Mouse (Mus musculus) heart, adult 9 months (tissue): ENCODE measurements around the gene Pdia6.

Experiments
- DNase-seq, 2 experiments: peaks; one replicate each; pipeline ENCODE4 v3.0.0; 2022; ENCODE audit warnings: low spot score in 2 of 2

The Pdia6 gene

GRCm38 (mm10) chr12:17265971-17266672, at the start of gene Pdia6:
Gene Pdia6 (plus strand): TSS chr12:17266545.
- DNase-seq, result peak; percentile 91

- no peak for DNase-seq
Observed at GRCm38 (mm10) chr12:17218390-17218789, 48.0 kb upstream of the Pdia6 start.

GRCm38 (mm10) chr12:17219107-17219506, 47.2 kb upstream of the Pdia6 start:
- no peak for DNase-seq

- no peak for DNase-seq
Observed at GRCm38 (mm10) chr12:17220631-17221030, 45.7 kb upstream of the Pdia6 start.

GRCm38 (mm10) chr12:17221891-17222428, 44.4 kb upstream of the Pdia6 start:
- DNase-seq, result no peak

GRCm38 (mm10) chr12:17223050-17223449, 43.3 kb upstream of the Pdia6 start:
- DNase-seq, result no peak

GRCm38 (mm10) chr12:17225012-17225411, 41.3 kb upstream of the Pdia6 start:
- DNase-seq, result no peak

- DNase-seq, result no peak
Observed at GRCm38 (mm10) chr12:17227903-17228302, 38.4 kb upstream of the Pdia6 start.

GRCm38 (mm10) chr12:17230581-17230980, 35.8 kb upstream of the Pdia6 start:
- no peak for DNase-seq

GRCm38 (mm10) chr12:17231513-17231912, 34.8 kb upstream of the Pdia6 start:
- no peak for DNase-seq

GRCm38 (mm10) chr12:17235535-17236313, 30.6 kb upstream of the Pdia6 start:
- DNase-seq, result no peak

GRCm38 (mm10) chr12:17238588-17239427, 27.5 kb upstream of the Pdia6 start:
- DNase-seq, result no peak

- DNase-seq, result no peak
Observed at GRCm38 (mm10) chr12:17239428-17239688, 27.0 kb upstream of the Pdia6 start.

- DNase-seq, result no peak
Observed at GRCm38 (mm10) chr12:17241016-17241415, 25.3 kb upstream of the Pdia6 start.

GRCm38 (mm10) chr12:17241614-17242013, 24.7 kb upstream of the Pdia6 start:
- DNase-seq, result no peak

- no peak for DNase-seq
Observed at GRCm38 (mm10) chr12:17242041-17242440, 24.3 kb upstream of the Pdia6 start.

GRCm38 (mm10) chr12:17250962-17251361, 15.4 kb upstream of the Pdia6 start:
- no peak for DNase-seq

- DNase-seq, result peak in 1 of 2 experiments; percentile 21
Observed at GRCm38 (mm10) chr12:17253069-17253468, 13.3 kb upstream of the Pdia6 start.

- no peak for DNase-seq
Observed at GRCm38 (mm10) chr12:17255602-17256001, 10.7 kb upstream of the Pdia6 start.

GRCm38 (mm10) chr12:17256905-17257304, 9.4 kb upstream of the Pdia6 start:
- peak in 1 of 2 experiments; percentile 42 for DNase-seq

- no peak for DNase-seq
Observed at GRCm38 (mm10) chr12:17258431-17258830, 7.9 kb upstream of the Pdia6 start.

- DNase-seq, result no peak
Observed at GRCm38 (mm10) chr12:17261005-17261404, 5.3 kb upstream of the Pdia6 start.
